ENCODE assay signal across 12 mouse cellular contexts in the genomic region with DNA sequence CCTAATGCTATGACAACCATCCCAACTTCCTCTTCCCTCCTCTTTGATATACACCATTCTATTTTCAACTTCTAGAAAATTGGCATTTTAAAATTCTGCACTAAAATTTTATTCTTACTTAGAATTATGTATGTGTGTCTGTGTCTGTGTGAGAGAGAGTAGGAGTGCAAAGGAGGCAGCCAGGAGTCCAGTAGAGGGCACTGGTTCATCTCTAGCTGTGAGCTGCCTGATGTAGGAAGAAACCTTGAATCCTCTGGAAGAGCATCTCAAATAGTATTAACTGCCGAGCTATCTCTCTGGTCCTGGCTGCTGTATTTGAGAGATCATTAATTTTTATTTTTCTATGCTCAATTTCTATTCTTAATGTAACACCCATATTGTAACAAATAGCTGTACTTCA.
DNase-seq lines count a peak whose midpoint lies in the region; ATAC-seq and TF ChIP-seq lines count a peak whose summit lies in the region.
"Had no signal": no experiment of that assay in that cellular context is flagged by ENCODE, and none has a peak within 500 bp of the region (broad histone marks: within the 10 kb centered on the region; RNA-seq: fewer than 3 reads in every experiment).

No protein-coding gene starts in this region.

- H3K4me1 ChIP-seq in hindbrain, embryonic 11.5 days (replicated peaks; ENCODE audit: control insufficient read depth, insufficient read depth, low read length) = no peaks in the 10 kb centered on the region
- H3K4me1 ChIP-seq in hindbrain, embryonic 14.5 days (replicated peaks; ENCODE audit: control insufficient read depth, insufficient read depth, low read length) = no peaks in the 10 kb centered on the region
- no peaks in the 10 kb centered on the region for H3K4me1 ChIP-seq in lung, postnatal 0 days (ENCODE audit: insufficient read depth, low read depth, low read length)
- H3K4me1 ChIP-seq in lung, adult 2 months (ENCODE audit: control insufficient read depth, insufficient read depth, low read length) = no peaks in the 10 kb centered on the region
- no peaks in the 10 kb centered on the region for H3K4me1 ChIP-seq in embryonic fibroblast, embryonic 13.5 days (ENCODE audit: control insufficient read depth, insufficient read depth, low read length)
- H3K4me1 ChIP-seq: liver, embryonic 13.5 days had no signal

- no peak overlapping the region for H3K4me3 ChIP-seq in hindbrain, embryonic 11.5 days (ENCODE audit: low read depth, low read length)
- no peak overlapping the region for H3K4me3 ChIP-seq in hindbrain, embryonic 14.5 days (replicated peaks; ENCODE audit: low read length)
- no peak overlapping the region for H3K4me3 ChIP-seq in lung, postnatal 0 days (ENCODE audit: low read depth, low read length)
- H3K4me3 ChIP-seq in lung, adult 2 months (replicated peaks; ENCODE audit: extremely low read depth, low read depth, low read length) = no peak overlapping the region
- no peak overlapping the region for H3K4me3 ChIP-seq in embryonic fibroblast, embryonic 13.5 days (ENCODE audit: insufficient read depth, low read length)
- H3K4me3 ChIP-seq: liver, embryonic 13.5 days had no signal

- H3K36me3 ChIP-seq in hindbrain, embryonic 11.5 days (ENCODE audit: control insufficient read depth, insufficient read depth, low read length) = no peaks in the 10 kb centered on the region
- no peaks in the 10 kb centered on the region for H3K36me3 ChIP-seq in hindbrain, embryonic 14.5 days (replicated peaks; ENCODE audit: control insufficient read depth, insufficient read depth)
- no peaks in the 10 kb centered on the region for H3K36me3 ChIP-seq in lung, postnatal 0 days (ENCODE audit: insufficient read depth, low read length)
- H3K36me3 ChIP-seq: liver, embryonic 13.5 days had no signal

- peak; percentile 63 for ATAC-seq in hindbrain, embryonic 11.5 days (ENCODE audit: low FRiP score)
- ATAC-seq in hindbrain, embryonic 14.5 days (ENCODE audit: low FRiP score) = no peak
- no peak for ATAC-seq in lung, postnatal 0 days

- TF ChIP-seq CTCF in lung, postnatal 0 days (IDR thresholded peaks at IDR 0.05) = 0 out of 2 replicates have a peak, but pooled peaks have one; percentile 29
- no peak for TF ChIP-seq CTCF in lung, adult 2 months (IDR thresholded peaks at IDR 0.05; ENCODE audit: insufficient read depth, low read length)
- TF ChIP-seq CTCF in embryonic fibroblast, embryonic 13.5 days (IDR thresholded peaks at IDR 0.05; ENCODE audit: borderline replicate concordance, insufficient read depth, low read length) = peak; percentile 23; the same call in 1 of the 2 replicates

- no peak for TF ChIP-seq POLR2A in lung, adult 2 months (IDR thresholded peaks at IDR 0.05; ENCODE audit: borderline replicate concordance, extremely low read depth, low read depth, low read length)
- TF ChIP-seq POLR2A in embryonic fibroblast, embryonic 13.5 days (IDR thresholded peaks at IDR 0.05; ENCODE audit: low read depth, low read length) = no peak

- 28% methylated on average over 1 of the region's 1 CpGs for WGBS in hindbrain, embryonic 11.5 days
- 40% methylated on average over 1 of the region's 1 CpGs for WGBS in hindbrain, embryonic 14.5 days
- WGBS in lung, postnatal 0 days = 45% methylated on average over 1 of the region's 1 CpGs
- 24% methylated on average over 1 of the region's 1 CpGs for WGBS in lung, adult 2 months

- H3K4me2 ChIP-seq in hindbrain, embryonic 11.5 days (replicated peaks; ENCODE audit: low read depth, low read length) = no peak overlapping the region
- H3K4me2 ChIP-seq in hindbrain, embryonic 14.5 days (replicated peaks) = no peak overlapping the region
- H3K4me2 ChIP-seq in lung, postnatal 0 days (replicated peaks; ENCODE audit: low read depth, low read length) = no peak overlapping the region
- H3K4me2 ChIP-seq: liver, embryonic 13.5 days had no signal

- no peaks in the 10 kb centered on the region for H3K9me3 ChIP-seq in hindbrain, embryonic 11.5 days (ENCODE audit: control insufficient read depth, low read length)
- H3K9me3 ChIP-seq in hindbrain, embryonic 14.5 days (ENCODE audit: control insufficient read depth, low read length) = no peaks in the 10 kb centered on the region
- no peaks in the 10 kb centered on the region for H3K9me3 ChIP-seq in lung, postnatal 0 days (ENCODE audit: low read length)
- H3K9me3 ChIP-seq: liver, embryonic 13.5 days had no signal

- no peak for TF ChIP-seq EP300 in lung, postnatal 0 days (IDR thresholded peaks at IDR 0.05)

- no peak overlapping the region for H3K9ac ChIP-seq in hindbrain, embryonic 11.5 days (ENCODE audit: low read depth, low read length)
- H3K9ac ChIP-seq in hindbrain, embryonic 14.5 days = no peak overlapping the region
- H3K9ac ChIP-seq in lung, postnatal 0 days (replicated peaks; ENCODE audit: low read depth) = no peak overlapping the region
- H3K9ac ChIP-seq: liver, embryonic 13.5 days had no signal

- no peaks in the 10 kb centered on the region for H3K27me3 ChIP-seq in hindbrain, embryonic 11.5 days (ENCODE audit: control insufficient read depth, insufficient read depth, low read length)
- no peaks in the 10 kb centered on the region for H3K27me3 ChIP-seq in hindbrain, embryonic 14.5 days (ENCODE audit: control insufficient read depth, insufficient read depth, low read length)
- H3K27me3 ChIP-seq in lung, postnatal 0 days (replicated peaks; ENCODE audit: insufficient read depth, low read length) = no peaks in the 10 kb centered on the region
- H3K27me3 ChIP-seq: liver, embryonic 13.5 days had no signal

- peak; percentile 5 for DNase-seq in adrenal gland, postnatal 10 days
- no peak for DNase-seq in adrenal gland, postnatal 4 days (ENCODE audit: low spot score in 2 of 2)
- DNase-seq in hindbrain, embryonic 11.5 days (ENCODE audit: low spot score) = peak; percentile 17
- no peak for DNase-seq in hindbrain, embryonic 14.5 days (ENCODE audit: low spot score)
- no peak for DNase-seq in lung, postnatal 0 days (ENCODE audit: low spot score)
- DNase-seq in lung, adult 2 months = no peak
- no peak for DNase-seq in thymus, postnatal 25 days
- DNase-seq: cerebellum, adult 11-12 months; gastrocnemius, postnatal 25 days; kidney, adult 18-20 months; liver, embryonic 13.5 days had no signal

- H3K27ac ChIP-seq in hindbrain, embryonic 11.5 days (ENCODE audit: low read depth, low read length) = no peak overlapping the region
- H3K27ac ChIP-seq in hindbrain, embryonic 14.5 days = no peak overlapping the region
- H3K27ac ChIP-seq in lung, postnatal 0 days (ENCODE audit: low read length) = no peak overlapping the region
- no peak overlapping the region for H3K27ac ChIP-seq in embryonic fibroblast, embryonic 13.5 days (ENCODE audit: insufficient read depth, low read length)
- H3K27ac ChIP-seq: liver, embryonic 13.5 days had no signal

Comparison
In these comparisons a context has a peak if more than half of its experiments do, and no peak if none do; other contexts are left out.
1. DNase-seq: peak in adrenal gland, postnatal 10 days (single experiment) and hindbrain, embryonic 11.5 days (single experiment); none in adrenal gland, postnatal 4 days (0 of 2), hindbrain, embryonic 14.5 days (single experiment), lung, postnatal 0 days (single experiment), lung, adult 2 months (single experiment) and thymus, postnatal 25 days (single experiment).